In the genomic region with DNA sequence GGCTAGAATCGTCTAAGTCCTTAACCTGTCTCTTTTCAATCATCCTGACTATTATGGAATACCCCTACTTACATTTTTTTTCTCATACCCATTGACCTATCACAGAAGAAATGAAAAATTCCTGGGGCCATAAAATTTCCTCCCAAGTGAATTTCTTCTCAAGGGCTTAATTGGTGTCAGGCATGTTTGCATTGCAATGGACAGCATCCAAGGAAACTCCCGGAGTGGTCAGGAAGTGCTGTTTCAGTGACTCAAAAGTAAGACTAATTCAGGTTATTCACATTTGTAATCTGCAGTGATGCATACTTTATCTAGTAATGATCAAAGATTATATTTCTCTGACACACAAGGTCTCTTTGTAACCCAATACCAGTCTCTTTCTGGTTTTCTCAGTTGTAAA, we compare ENCODE assay signal across 27 mouse cellular contexts.
DNase-seq lines count a peak whose midpoint lies in the region; ATAC-seq and TF ChIP-seq lines count a peak whose summit lies in the region.
"Had no signal": no experiment of that assay in that cellular context is flagged by ENCODE, and none has a peak within 500 bp of the region (broad histone marks: within the 10 kb centered on the region; RNA-seq: fewer than 3 reads in every experiment).

No protein-coding gene starts in this region.

- no peak overlapping the region for H3K4me3 ChIP-seq in lung, embryonic 16.5 days (ENCODE audit: low read length)
- no peak overlapping the region for H3K4me3 ChIP-seq in stomach, embryonic 15.5 days (replicated peaks)
- H3K4me3 ChIP-seq in stomach, postnatal 0 days (ENCODE audit: low read depth, low read length) = no peak overlapping the region
- no peak overlapping the region for H3K4me3 ChIP-seq in myocyte
- H3K4me3 ChIP-seq in forebrain, embryonic 11.5 days (ENCODE audit: low read depth, low read length) = no peak overlapping the region
- H3K4me3 ChIP-seq: forebrain, embryonic 12.5 days; forebrain, embryonic 15.5 days; heart, embryonic 12.5 days; heart, embryonic 15.5 days; hindbrain, embryonic 10.5 days; hindbrain, embryonic 13.5 days had no signal

- no peak for TF ChIP-seq EP300 in stomach, postnatal 0 days (optimal IDR thresholded peaks at IDR 0.05)

- ATAC-seq in lung, embryonic 16.5 days (ENCODE audit: low read depth) = 0 out of 2 replicates have a peak, but pooled peaks have one; percentile 51
- ATAC-seq in stomach, embryonic 15.5 days (ENCODE audit: insufficient read depth, low FRiP score, low read depth) = no peak
- ATAC-seq in stomach, postnatal 0 days (ENCODE audit: low FRiP score, low TSS enrichment) = no peak
- ATAC-seq in forebrain, embryonic 11.5 days (replicated peaks; ENCODE audit: low FRiP score) = no peak
- no peak for ATAC-seq in megakaryocyte-erythroid progenitor cell, adult 5-6 weeks (replicated peaks; ENCODE audit: low FRiP score, low TSS enrichment, poor library complexity, severe bottlenecking)
- ATAC-seq: forebrain, embryonic 15.5 days; hindbrain, embryonic 16.5 days had no signal

- H3K4me2 ChIP-seq in lung, embryonic 16.5 days (ENCODE audit: low read depth, low read length) = no peak overlapping the region
- no peak overlapping the region for H3K4me2 ChIP-seq in stomach, embryonic 15.5 days
- no peak overlapping the region for H3K4me2 ChIP-seq in stomach, postnatal 0 days (replicated peaks; ENCODE audit: low read depth)
- peak overlapping the region; percentile 74 for H3K4me2 ChIP-seq in myocyte (ENCODE audit: low read depth)
- no peak overlapping the region for H3K4me2 ChIP-seq in forebrain, embryonic 11.5 days (ENCODE audit: low read depth, low read length, severe bottlenecking)
- H3K4me2 ChIP-seq: forebrain, embryonic 12.5 days; forebrain, embryonic 15.5 days; heart, embryonic 12.5 days; heart, embryonic 15.5 days; hindbrain, embryonic 13.5 days had no signal

- H3K27me3 ChIP-seq in lung, embryonic 16.5 days (ENCODE audit: control insufficient read depth, insufficient read depth, low read depth, low read length) = no peaks in the 10 kb centered on the region
- no peaks in the 10 kb centered on the region for H3K27me3 ChIP-seq in stomach, embryonic 15.5 days (replicated peaks)
- H3K27me3 ChIP-seq in stomach, postnatal 0 days (ENCODE audit: control insufficient read depth, insufficient read depth, low read length) = no peaks in the 10 kb centered on the region
- H3K27me3 ChIP-seq in myocyte (ENCODE audit: control insufficient read depth, insufficient read depth, insufficient read length) = no peaks in the 10 kb centered on the region
- H3K27me3 ChIP-seq in forebrain, embryonic 11.5 days (ENCODE audit: control insufficient read depth, insufficient read depth, low read length) = no peaks in the 10 kb centered on the region
- H3K27me3 ChIP-seq: CH12.LX; forebrain, embryonic 12.5 days; forebrain, embryonic 15.5 days; heart, embryonic 12.5 days; heart, embryonic 15.5 days; hindbrain, embryonic 13.5 days had no signal

- H3K4me1 ChIP-seq in lung, embryonic 16.5 days (replicated peaks; ENCODE audit: control insufficient read depth, insufficient read depth, low read length) = peaks cover 2% of the 10 kb centered on the region; the same call in 1 of the 2 replicates
- H3K4me1 ChIP-seq in stomach, embryonic 15.5 days = no peaks in the 10 kb centered on the region
- H3K4me1 ChIP-seq in stomach, postnatal 0 days (replicated peaks; ENCODE audit: control insufficient read depth, insufficient read depth) = 0 out of 2 replicates have a peak, but pooled peaks cover 2% of the 10 kb centered on the region
- H3K4me1 ChIP-seq in forebrain, embryonic 11.5 days (replicated peaks; ENCODE audit: control insufficient read depth, insufficient read depth, low read length) = no peaks in the 10 kb centered on the region
- H3K4me1 ChIP-seq: forebrain, embryonic 12.5 days; forebrain, embryonic 15.5 days had no signal

- peak overlapping the region; percentile 29 for H3K27ac ChIP-seq in lung, embryonic 16.5 days (ENCODE audit: low read length)
- peak overlapping the region; percentile 21; the same call in 1 of the 2 replicates for H3K27ac ChIP-seq in stomach, embryonic 15.5 days
- no peak overlapping the region for H3K27ac ChIP-seq in stomach, postnatal 0 days (replicated peaks)
- no peak overlapping the region for H3K27ac ChIP-seq in forebrain, embryonic 11.5 days (ENCODE audit: low read depth, low read length)
- H3K27ac ChIP-seq: forebrain, embryonic 12.5 days; forebrain, embryonic 15.5 days; heart, embryonic 15.5 days; hindbrain, embryonic 10.5 days; hindbrain, embryonic 13.5 days had no signal

- no peak overlapping the region for H3ac ChIP-seq in myocyte (ENCODE audit: control insufficient read depth, insufficient read length)

- 29% methylated on average over 2 of the region's 2 CpGs for WGBS in lung, embryonic 16.5 days
- 44% methylated on average over 2 of the region's 2 CpGs for WGBS in stomach, embryonic 15.5 days
- WGBS in stomach, postnatal 0 days = 25% methylated on average over 2 of the region's 2 CpGs
- WGBS in forebrain, embryonic 11.5 days = 67% methylated on average over 2 of the region's 2 CpGs

- no peak overlapping the region for H3K9ac ChIP-seq in lung, embryonic 16.5 days (ENCODE audit: low read length)
- H3K9ac ChIP-seq in stomach, embryonic 15.5 days = no peak overlapping the region
- H3K9ac ChIP-seq in stomach, postnatal 0 days (ENCODE audit: low read length) = no peak overlapping the region
- H3K9ac ChIP-seq in forebrain, embryonic 11.5 days (ENCODE audit: low read length) = no peak overlapping the region
- H3K9ac ChIP-seq: forebrain, embryonic 12.5 days; forebrain, embryonic 15.5 days; heart, embryonic 12.5 days; heart, embryonic 15.5 days; hindbrain, embryonic 13.5 days had no signal

- no peak for TF ChIP-seq POLR2A in myocyte (IDR thresholded peaks at IDR 0.05; ENCODE audit: insufficient read length, low read depth)

- H3K36me3 ChIP-seq in lung, embryonic 16.5 days (ENCODE audit: control insufficient read depth, insufficient read depth, low read length) = no peaks in the 10 kb centered on the region
- H3K36me3 ChIP-seq in stomach, embryonic 15.5 days = no peaks in the 10 kb centered on the region
- H3K36me3 ChIP-seq in stomach, postnatal 0 days (ENCODE audit: control insufficient read depth, insufficient read depth, low read length) = no peaks in the 10 kb centered on the region
- no peaks in the 10 kb centered on the region for H3K36me3 ChIP-seq in myocyte (ENCODE audit: control insufficient read depth, insufficient read depth)
- no peaks in the 10 kb centered on the region for H3K36me3 ChIP-seq in forebrain, embryonic 11.5 days (ENCODE audit: control insufficient read depth, insufficient read depth, low read length)
- H3K36me3 ChIP-seq: forebrain, embryonic 12.5 days; forebrain, embryonic 15.5 days; G1E; heart, embryonic 12.5 days; heart, embryonic 15.5 days; hindbrain, embryonic 10.5 days; hindbrain, embryonic 13.5 days had no signal

- H3K79me2 ChIP-seq in myocyte (ENCODE audit: control insufficient read depth, insufficient read depth) = no peaks in the 10 kb centered on the region

- DNase-seq in lung, postnatal 36 days = no peak
- DNase-seq in stomach, postnatal 0 days (ENCODE audit: low spot score) = no peak
- peak; percentile 68 for DNase-seq in Muller cell, postnatal 12 days (ENCODE audit: inconsistent ontology term)
- no peak for DNase-seq in forebrain, embryonic 11.5 days (ENCODE audit: low spot score)
- DNase-seq: adrenal gland, adult 8-10 months; adrenal gland, postnatal 25 days; B cell, adult 2 months; cerebellum, adult 11-12 months; cerebellum, adult 9-10 months; cerebellum, postnatal 14 days; gastrocnemius, postnatal 25 days; heart, adult 18-20 months; heart, postnatal 10 days; heart, postnatal 36 days had no signal

- no peaks in the 10 kb centered on the region for H3K9me3 ChIP-seq in lung, embryonic 16.5 days (ENCODE audit: control insufficient read depth, low read length)
- H3K9me3 ChIP-seq in stomach, embryonic 15.5 days = no peaks in the 10 kb centered on the region
- H3K9me3 ChIP-seq in stomach, postnatal 0 days (ENCODE audit: control insufficient read depth, low read length) = no peaks in the 10 kb centered on the region
- no peaks in the 10 kb centered on the region for H3K9me3 ChIP-seq in forebrain, embryonic 11.5 days (ENCODE audit: control insufficient read depth, low read length)
- H3K9me3 ChIP-seq: forebrain, embryonic 12.5 days; forebrain, embryonic 15.5 days; G1E; heart, embryonic 12.5 days; heart, embryonic 15.5 days; hindbrain, embryonic 10.5 days; hindbrain, embryonic 13.5 days had no signal

- no peak for TF ChIP-seq CTCF in stomach, postnatal 0 days (IDR thresholded peaks at IDR 0.05; ENCODE audit: low read depth)

TF ChIP-seq in myocyte, 11 proteins besides CTCF, POLR2A, EP300 and RAD21:
- TF ChIP-seq USF1 (IDR thresholded peaks at IDR 0.05; ENCODE audit: low read depth) = no peak
- no peak for TF ChIP-seq MYOG (IDR thresholded peaks at IDR 0.05; ENCODE audit: control insufficient read depth in 1 of 3, insufficient read depth in 1 of 3, insufficient read length in 2 of 3, low read depth in 2 of 3)
- TF ChIP-seq TCF3 (IDR thresholded peaks at IDR 0.05; ENCODE audit: insufficient read length, low read depth) = no peak
- no peak for TF ChIP-seq CEBPB (IDR thresholded peaks at IDR 0.05; ENCODE audit: insufficient read depth, poor library complexity, severe bottlenecking)
- TF ChIP-seq SRF (IDR thresholded peaks at IDR 0.05; ENCODE audit: control insufficient read depth, insufficient read length, low read depth) = no peak
- no peak for TF ChIP-seq REST (IDR thresholded peaks at IDR 0.05; ENCODE audit: insufficient read depth, insufficient read length)
- TF ChIP-seq POLR2AphosphoS2 (IDR thresholded peaks at IDR 0.05; ENCODE audit: insufficient read length, low read depth) = no peak
- TF ChIP-seq E2F4 (IDR thresholded peaks at IDR 0.05; ENCODE audit: insufficient read depth) = no peak
- no peak for TF ChIP-seq MAX (IDR thresholded peaks at IDR 0.05; ENCODE audit: low read depth)
- no peak for TF ChIP-seq TCF12 (IDR thresholded peaks at IDR 0.05; ENCODE audit: insufficient read depth, poor library complexity, severe bottlenecking)
TF ChIP-seq in myocyte: peak in this region for 0.

Comparison
In these comparisons a context has a peak if more than half of its experiments do, and no peak if none do; other contexts are left out.
1. H3K27ac ChIP-seq: peak in lung, embryonic 16.5 days (single experiment) and stomach, embryonic 15.5 days (single experiment); none in stomach, postnatal 0 days (single experiment) and forebrain, embryonic 11.5 days (single experiment).